Mouse (Mus musculus): ENCODE results near the gene Erc2. TPM values are rescaled to one million over a fixed set of nuclear protein-coding genes. Genes with fewer than 3 reads are reported as not detected.

The Erc2 gene
- total RNA-seq, 4 experiments from 2014 or later = 1.0 to 1.2 (median 1.1) TPM

- no peak for DNase-seq (ENCODE audit: low spot score)
Observed at GRCm38 (mm10) chr14:28173736-28174135, 551.5 kb downstream of the Erc2 start.

GRCm38 (mm10) chr14:28181070-28181825 is 559.0 kb downstream of the Erc2 start:
- DNase-seq (ENCODE audit: low spot score) = peak; percentile 24

GRCm38 (mm10) chr14:28192711-28193364 is 570.6 kb downstream of the Erc2 start:
- DNase-seq (ENCODE audit: low spot score) = no peak

DNA sequence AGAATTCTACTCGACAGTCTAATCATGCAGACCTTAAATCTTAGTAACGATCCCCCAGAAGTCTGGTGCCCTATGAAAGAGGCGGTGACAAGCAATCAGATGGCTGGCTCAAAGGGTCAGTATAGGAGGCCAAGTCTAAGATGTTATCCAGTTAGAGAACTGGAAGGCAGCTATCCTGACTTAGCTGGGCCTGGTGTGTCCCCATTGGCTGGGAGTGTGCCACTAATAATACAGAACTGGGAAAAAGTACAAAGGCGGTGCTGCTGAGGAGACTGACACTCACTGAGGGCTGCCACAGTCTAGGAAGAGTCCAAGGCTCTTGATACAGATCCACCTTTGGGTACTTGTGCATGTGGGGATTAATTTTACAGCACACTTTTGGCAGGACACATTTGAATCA is 581.6 kb downstream of the Erc2 start:
- DNase-seq (ENCODE audit: low spot score) = no peak

DNA sequence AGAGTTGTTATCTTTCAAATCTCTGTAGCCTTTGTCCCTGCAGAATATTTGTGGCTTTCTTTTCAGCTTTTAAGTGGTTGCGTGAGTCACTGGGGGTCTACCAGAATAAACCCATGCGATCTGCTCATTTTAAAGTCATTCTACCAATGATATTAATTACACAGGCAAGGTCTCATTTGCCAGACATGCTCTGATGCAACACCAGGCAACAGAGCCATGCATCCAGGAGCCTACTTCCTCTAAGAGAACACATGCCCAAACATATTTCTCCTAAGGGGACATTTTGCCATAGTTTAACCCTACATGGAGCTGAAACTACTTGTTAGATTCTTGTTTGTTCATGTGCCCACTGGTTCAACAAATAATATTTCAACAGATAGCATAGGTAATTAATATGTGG is 584.1 kb downstream of the Erc2 start:
- no peak for DNase-seq (ENCODE audit: low spot score)

- no peak for DNase-seq (ENCODE audit: low spot score)
Observed at GRCm38 (mm10) chr14:28225550-28225949, 603.3 kb downstream of the Erc2 start.

- no peak for DNase-seq (ENCODE audit: low spot score)
Observed at GRCm38 (mm10) chr14:28230563-28230962, 608.3 kb downstream of the Erc2 start.

DNA sequence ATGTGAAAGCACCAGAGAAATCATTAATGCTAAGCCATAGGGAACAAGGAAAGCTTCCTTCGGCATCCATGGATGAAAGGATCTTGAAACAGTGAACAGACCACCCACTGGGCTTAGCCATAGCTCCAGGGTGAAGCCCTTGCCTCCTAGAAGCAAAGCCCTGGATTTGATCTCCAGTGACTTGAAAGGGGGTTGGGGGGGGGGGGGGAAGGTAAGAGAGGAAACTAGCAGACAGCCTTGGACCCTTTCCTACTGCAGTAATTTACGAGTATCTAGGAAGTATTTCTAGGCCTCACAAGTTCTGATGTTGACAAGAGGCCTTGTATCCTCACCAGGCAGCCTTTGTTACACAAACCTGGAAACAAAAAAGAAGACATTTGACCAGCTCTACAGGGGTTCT is 609.0 kb downstream of the Erc2 start:
- no peak for DNase-seq (ENCODE audit: low spot score)

GRCm38 (mm10) chr14:28238336-28239048 is 616.3 kb downstream of the Erc2 start:
- DNase-seq (ENCODE audit: low spot score) = no peak

DNA sequence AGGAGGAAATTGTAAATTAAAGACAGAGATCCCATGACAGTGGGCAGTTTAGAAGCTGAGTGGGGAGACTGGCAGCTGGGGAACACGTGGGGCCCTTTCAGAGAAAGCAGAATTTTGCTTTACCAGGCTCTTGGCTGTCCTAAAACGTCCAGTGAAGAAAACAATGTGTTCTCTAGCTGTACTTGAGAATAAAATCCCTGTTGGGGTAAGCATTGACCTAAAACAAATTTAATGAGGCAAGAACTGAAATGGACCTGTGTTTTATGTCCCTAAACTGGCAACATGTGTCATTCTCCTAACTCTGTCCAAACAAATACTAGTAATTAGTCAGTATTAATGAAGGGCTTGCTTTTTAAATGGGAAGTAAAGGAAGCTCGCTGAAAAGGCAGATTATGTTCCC is 617.9 kb downstream of the Erc2 start:
- DNase-seq (ENCODE audit: low spot score) = no peak

DNA sequence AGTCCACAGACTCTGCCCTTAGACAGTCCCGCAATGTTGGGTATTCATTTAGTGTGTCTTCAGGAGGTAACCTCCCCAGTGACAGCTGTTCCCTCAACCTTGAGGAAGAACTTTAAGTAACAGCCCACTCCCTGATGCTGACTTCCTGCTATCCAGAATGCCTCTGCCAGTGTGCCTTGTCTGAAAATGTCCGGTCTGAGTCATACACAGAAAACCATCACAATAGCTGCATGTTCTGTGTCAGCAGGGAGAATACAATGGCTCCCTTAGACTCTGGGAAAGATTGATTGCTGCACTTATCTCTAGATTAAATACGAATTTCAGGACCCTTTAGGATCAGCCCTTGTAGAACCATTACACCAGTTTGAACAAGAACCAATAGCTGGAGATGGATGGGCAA is 620.5 kb downstream of the Erc2 start:
- no peak for DNase-seq (ENCODE audit: low spot score)

DNA sequence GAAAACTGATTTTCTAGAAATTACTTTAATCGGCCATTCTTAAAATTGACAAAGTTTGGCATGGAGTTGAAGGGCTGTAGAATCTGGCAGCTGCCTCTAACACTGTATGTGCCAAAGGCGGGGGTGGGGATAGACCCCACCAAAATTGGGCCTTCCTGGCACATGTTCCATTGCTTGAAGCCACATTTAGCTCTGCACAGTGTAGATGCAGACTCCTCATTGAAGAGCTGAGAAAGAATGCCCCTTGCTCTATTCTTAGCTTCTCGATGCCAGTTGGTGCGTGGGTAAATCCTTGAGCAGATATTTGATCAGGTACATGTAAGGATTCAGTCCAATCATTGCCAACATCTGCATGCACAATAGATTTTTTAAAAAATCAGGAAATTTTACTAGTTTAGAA is 621.2 kb downstream of the Erc2 start:
- DNase-seq (ENCODE audit: low spot score) = no peak

- no peak for DNase-seq (ENCODE audit: low spot score)
Observed at GRCm38 (mm10) chr14:28262706-28263105, 640.5 kb downstream of the Erc2 start.

- no peak for DNase-seq (ENCODE audit: low spot score)
Observed at GRCm38 (mm10) chr14:28267367-28267766, 645.1 kb downstream of the Erc2 start.

DNA sequence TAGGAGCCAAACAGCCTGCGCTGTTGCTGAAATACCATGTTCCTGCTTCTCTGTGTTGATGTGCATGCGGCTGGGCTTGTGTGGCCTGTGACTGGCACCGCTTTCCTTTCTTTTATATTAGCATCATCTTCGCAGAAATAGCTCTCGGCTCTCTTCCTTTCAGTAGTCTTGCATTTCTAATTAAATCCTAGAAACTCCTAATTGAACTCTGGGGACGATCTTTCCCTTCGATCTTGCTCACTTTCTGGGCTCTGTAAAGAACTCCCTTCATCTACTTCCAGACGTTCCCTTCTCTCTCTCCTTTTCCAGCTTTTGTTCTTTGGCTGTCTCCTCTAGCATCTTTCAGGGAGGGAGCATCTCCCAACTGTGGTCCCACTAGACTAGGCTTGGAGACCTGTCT is 649.6 kb downstream of the Erc2 start:
- DNase-seq (ENCODE audit: low spot score) = no peak

DNA sequence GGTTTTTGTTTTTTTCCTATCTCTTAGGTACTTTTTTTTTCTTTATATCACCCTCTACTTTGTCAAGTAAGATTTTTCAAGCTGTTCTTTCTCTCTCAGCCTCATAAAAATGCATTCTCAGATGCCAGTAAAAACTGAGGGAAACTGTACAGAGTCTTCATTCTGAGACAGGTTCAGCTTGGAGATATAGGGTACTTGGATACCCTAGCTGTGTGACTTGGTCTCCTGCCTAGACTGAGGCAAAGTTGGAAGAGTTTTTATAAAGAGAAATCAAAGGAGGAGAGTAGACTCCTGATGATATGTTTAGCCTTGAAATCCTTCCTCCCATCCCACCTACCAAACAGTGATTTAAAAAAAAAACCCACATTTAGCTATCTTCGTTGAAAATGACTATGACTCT is 651.4 kb downstream of the Erc2 start:
- DNase-seq (ENCODE audit: low spot score) = no peak

DNA sequence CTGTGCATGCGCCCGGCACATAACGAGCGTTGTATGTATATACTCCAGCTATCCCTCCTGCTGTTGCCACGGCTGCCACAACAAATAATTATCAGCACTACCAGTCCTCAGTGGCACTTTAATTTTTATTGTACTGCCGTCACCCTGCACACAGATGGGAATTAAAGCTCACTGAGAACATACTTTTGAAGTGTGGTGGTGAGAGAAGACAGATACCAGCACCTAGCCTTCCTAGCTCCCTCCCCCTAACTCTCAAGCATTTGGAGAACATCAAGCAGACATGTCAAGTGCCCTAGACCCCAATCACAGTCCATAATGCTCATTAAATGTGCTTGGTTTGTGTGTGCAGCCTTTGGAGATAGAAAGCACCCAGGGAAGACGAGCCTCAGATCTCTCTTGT is 652.6 kb downstream of the Erc2 start:
- no peak for DNase-seq (ENCODE audit: low spot score)

DNA sequence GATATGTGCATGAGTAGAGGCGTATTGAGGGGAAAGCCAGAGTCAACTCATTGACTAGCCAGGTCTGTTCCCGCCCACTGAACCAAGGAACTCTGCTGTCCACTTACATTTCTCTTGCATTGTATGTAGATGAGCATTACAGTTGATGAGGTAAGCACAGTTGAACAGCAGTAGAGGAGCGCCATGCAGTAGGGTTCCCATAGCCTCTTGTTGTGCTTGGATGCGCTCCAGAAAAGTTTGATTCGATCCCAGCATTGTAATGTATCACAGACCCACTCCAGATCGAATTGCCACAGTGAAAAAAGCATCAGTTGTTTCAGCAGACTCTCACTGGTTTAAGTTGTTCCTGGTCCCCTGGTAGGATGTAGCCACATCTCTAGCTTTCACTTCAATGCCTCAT is 656.7 kb downstream of the Erc2 start:
- no peak for DNase-seq (ENCODE audit: low spot score)

- no peak for DNase-seq (ENCODE audit: low spot score)
Observed at GRCm38 (mm10) chr14:28280376-28280775, 658.1 kb downstream of the Erc2 start.

DNA sequence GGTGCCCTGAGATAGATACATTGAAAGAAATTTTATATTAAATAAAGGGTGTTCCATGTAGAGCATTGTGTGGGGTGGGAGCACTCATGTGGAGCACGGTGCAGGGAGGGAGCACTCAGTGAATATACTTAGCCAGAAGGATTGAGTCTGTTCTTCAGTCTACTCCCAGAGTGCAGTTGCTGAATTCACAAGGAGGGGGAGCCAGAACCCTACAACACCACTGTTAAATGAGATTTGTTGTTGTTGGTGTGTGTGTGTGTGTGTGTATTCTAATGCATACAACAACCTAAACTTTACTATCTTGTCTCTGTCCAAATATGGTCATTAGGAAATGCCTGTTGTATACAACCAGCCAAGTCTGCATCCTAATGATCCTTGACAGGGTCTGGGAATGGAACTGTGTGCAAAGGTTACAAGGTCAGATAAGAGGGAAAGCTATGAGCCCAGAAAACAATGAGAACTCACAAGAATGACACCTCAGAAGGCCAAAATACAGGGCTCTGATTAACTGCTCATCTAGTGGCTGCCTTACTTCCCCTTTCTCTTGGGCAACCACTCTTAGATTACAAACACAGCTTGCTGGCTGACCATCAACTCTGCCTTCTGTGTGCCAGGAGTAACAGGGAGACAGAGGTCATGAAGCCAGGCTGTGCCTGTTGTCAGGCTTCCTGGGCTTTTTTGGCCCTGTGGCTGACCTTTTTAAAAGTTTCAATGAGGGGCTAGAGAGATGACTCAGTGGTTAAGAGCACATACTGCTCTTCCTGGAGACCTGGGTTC is 661.3 kb downstream of the Erc2 start:
- DNase-seq (ENCODE audit: low spot score) = peak; percentile 31

DNA sequence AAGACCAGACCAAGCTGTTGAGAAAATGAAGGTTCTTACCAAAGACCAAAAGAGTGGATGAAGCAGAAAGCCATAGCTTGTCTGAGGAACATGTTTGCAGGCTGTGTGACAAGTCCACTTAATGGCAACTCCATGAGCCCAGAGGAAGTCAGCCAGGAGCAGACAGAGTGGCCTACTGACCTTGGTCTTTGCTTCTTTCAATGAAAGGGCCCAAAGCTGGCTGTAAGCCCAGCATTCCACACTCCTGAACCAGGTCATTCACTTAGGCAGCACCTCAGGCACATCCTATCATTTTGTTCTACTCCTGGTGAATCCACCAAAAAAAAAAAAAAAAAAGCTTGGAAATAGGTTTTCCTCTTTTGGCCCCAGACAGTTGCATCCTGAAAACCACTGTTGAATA is 664.3 kb downstream of the Erc2 start:
- no peak for DNase-seq (ENCODE audit: low spot score)

DNA sequence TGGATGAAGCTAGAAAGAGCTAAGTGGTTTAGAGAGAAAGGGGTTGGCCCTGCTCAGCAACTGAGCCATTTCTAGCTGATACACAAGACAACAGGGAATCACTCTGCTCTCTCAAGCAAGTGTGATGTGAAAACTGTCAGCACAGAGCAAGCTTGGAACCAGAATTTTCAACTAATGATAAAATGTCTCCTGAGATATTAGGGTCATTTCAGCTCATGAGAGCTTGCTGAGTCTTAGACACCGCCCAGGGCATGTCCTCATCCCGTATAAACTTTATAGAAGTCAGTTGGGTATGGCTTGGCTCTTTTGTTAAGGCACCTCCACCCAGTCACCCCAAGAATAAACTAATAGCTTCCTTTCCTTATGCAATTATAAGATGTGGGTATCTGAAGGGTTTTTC is 666.0 kb downstream of the Erc2 start:
- DNase-seq (ENCODE audit: low spot score) = no peak
